Mouse (Mus musculus): ENCODE data around the gene Def8.

DNA sequence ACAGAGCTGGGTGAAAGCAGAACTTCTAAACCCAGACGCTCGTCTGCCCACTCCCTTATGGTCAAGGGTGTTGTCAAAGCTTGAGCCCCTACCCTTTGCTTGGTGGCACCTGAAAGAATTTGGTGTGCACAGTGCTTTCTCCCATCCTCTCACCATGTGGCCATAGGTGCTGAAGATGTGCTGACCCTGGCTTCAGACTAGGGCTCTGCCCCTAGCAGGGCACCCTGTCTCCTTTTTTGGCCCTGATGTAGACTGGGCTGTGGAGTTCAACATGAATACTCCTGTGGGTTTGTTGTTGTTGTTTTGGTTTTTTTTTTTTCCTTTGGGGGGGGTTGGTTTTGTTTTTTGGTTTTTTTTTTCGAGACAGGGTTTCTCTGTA lies 557 bp upstream of the Def8 start:
- TF ChIP-seq CTCF (IDR thresholded peaks at IDR 0.05) (no peak), EP300 (IDR thresholded peaks at IDR 0.05) (no peak)
